Mouse (Mus musculus): ENCODE measurements around the gene Trpc1. TPM values are rescaled to one million over a fixed set of nuclear protein-coding genes. Genes with fewer than 3 reads are reported as not detected.

The Trpc1 gene
- total RNA-seq (2017) = 0.57 to 1.4 TPM (median 0.64 TPM) in 3 replicates

GRCm38 (mm10) chr9:95750037-95750511 lies at the start of gene Trpc1:
Trpc1 (minus strand) TSS chr9:95750375.
- ATAC-seq (replicated peaks; ENCODE audit: insufficient number of reproducible peaks, low FRiP score, low TSS enrichment, poor library complexity, severe bottlenecking) = 0 out of 2 replicates have a peak, but pooled peaks have one; percentile 40

DNA sequence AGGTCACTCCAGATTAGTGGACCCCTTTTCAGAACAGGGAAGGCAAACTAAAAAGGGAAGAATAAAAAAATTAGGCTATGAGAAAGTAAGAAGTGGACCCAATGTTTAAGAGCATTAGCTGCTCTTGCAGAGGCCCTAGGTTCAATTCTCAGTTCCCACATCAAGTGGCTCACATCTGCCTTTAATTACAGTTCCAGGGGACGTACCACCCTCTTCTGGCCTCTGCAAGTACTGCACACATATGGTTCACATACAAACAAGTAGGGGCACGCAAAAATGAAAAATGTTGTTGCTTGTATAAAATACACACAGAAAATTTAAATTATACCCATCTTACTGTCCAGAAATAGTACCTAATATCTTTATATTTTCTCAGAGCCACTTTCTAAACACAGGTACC lies 46.1 kb upstream of the Trpc1 start:
- no peak for ATAC-seq (replicated peaks; ENCODE audit: insufficient number of reproducible peaks, low FRiP score, low TSS enrichment, poor library complexity, severe bottlenecking)

- no peak for ATAC-seq (replicated peaks; ENCODE audit: insufficient number of reproducible peaks, low FRiP score, low TSS enrichment, poor library complexity, severe bottlenecking)
Measured at GRCm38 (mm10) chr9:95795844-95796243, 45.7 kb upstream of the Trpc1 start.

GRCm38 (mm10) chr9:95795077-95795784 lies 45.1 kb upstream of the Trpc1 start:
- ATAC-seq (replicated peaks; ENCODE audit: insufficient number of reproducible peaks, low FRiP score, low TSS enrichment, poor library complexity, severe bottlenecking) = no peak

GRCm38 (mm10) chr9:95793986-95794744 lies 44.0 kb upstream of the Trpc1 start:
- no peak for ATAC-seq (replicated peaks; ENCODE audit: insufficient number of reproducible peaks, low FRiP score, low TSS enrichment, poor library complexity, severe bottlenecking)

DNA sequence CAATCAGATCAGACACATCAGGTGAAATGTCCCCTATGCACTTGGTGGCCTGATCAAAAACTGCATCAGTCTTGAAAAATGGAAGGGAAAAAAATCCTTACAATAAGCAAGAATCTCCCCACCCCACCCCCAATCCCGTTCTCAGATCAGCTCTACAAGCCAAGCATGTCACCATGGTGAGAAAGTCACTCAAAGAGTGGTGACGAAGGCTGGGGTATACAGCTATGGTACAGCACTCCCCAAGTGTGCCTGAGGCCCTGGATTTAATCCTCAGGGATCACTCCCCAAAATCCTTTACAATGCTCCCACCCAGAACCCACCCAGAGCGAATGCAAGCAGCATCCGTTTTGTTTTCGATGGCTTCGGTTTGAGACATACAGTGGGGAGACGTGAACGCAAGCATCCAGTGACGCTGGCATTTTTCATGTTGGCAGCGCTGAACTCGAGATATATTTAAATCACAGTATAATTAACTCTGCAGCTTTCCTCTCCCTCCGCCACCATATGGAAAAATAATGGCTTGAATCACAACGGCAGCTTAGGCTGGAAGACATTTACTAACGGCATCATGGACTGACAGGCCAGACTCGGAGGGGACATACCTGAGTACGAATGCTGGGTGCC lies 34.8 kb upstream of the Trpc1 start:
- no peak for ATAC-seq (replicated peaks; ENCODE audit: insufficient number of reproducible peaks, low FRiP score, low TSS enrichment, poor library complexity, severe bottlenecking)

GRCm38 (mm10) chr9:95783646-95784293 lies 33.6 kb upstream of the Trpc1 start:
- ATAC-seq (replicated peaks; ENCODE audit: insufficient number of reproducible peaks, low FRiP score, low TSS enrichment, poor library complexity, severe bottlenecking) = no peak

GRCm38 (mm10) chr9:95771671-95772070 lies 21.5 kb upstream of the Trpc1 start:
- ATAC-seq (replicated peaks; ENCODE audit: insufficient number of reproducible peaks, low FRiP score, low TSS enrichment, poor library complexity, severe bottlenecking) = no peak

DNA sequence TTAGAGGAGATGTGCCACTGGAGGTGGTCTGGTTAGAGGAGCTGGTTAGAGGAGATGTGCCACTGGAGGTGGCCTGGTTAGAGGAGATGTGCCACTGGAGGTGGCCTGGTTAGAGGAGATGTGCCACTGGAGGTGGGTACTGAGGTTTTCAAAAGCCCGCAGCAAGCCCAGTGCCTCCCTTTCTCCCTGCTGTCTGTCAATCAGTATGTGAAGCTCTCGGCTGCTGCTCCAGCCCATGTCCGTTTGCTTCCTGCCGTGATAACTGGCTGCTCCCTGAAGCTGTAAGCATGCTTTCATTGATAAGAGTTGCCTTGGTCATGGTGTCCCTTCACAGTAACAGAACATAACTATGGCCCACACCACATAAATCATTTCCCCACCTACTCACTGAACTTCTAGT lies 13.0 kb upstream of the Trpc1 start:
- ATAC-seq (replicated peaks; ENCODE audit: insufficient number of reproducible peaks, low FRiP score, low TSS enrichment, poor library complexity, severe bottlenecking) = no peak

DNA sequence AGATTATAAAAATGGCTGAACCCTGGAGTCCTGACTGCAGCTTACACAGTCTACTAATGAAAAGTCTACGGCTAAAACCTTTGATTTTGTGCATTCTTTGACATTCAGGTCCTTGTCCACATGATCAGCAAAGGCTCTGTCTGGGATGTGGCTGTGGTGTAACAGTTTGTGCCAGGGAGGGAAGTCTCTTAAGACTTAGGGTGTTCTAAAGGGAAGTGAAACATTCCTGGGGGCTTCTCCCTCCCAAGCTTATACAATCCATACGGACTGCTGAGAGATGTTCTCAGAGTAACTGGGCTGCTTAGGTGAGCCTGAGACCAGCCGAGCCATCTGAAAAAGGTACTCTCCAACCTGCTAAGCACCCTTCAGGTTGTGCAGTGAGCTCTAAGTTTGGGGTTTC lies 12.1 kb upstream of the Trpc1 start:
- no peak for ATAC-seq (replicated peaks; ENCODE audit: insufficient number of reproducible peaks, low FRiP score, low TSS enrichment, poor library complexity, severe bottlenecking)

- no peak for ATAC-seq (replicated peaks; ENCODE audit: insufficient number of reproducible peaks, low FRiP score, low TSS enrichment, poor library complexity, severe bottlenecking)
Measured at GRCm38 (mm10) chr9:95761381-95761780, 11.2 kb upstream of the Trpc1 start.

DNA sequence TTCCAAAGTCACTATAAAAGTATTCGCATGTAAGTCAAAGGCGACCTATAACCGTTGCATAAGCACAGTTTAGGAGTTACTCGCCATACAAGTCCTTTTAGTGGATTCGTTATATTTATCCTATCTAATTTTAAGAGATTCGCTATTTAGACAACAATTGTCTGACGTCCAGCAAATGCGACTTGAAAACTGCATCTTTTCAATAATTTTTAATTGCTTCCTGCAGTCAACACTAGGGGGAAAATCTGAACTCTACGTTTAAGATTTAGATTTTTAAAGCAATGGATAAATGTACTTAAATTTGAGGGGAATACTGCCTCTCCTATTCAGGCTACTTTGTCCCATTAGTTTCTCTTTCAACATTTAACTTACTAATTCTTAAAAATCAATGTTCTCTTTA lies 571 bp upstream of the Trpc1 start:
- ATAC-seq (replicated peaks; ENCODE audit: insufficient number of reproducible peaks, low FRiP score, low TSS enrichment, poor library complexity, severe bottlenecking) = no peak

- ATAC-seq (replicated peaks; ENCODE audit: insufficient number of reproducible peaks, low FRiP score, low TSS enrichment, poor library complexity, severe bottlenecking) = no peak
Measured at GRCm38 (mm10) chr9:95749461-95749928, 680 bp downstream of the Trpc1 start.

- no peak for ATAC-seq (replicated peaks; ENCODE audit: insufficient number of reproducible peaks, low FRiP score, low TSS enrichment, poor library complexity, severe bottlenecking)
Measured at GRCm38 (mm10) chr9:95747298-95747697, 2.9 kb downstream of the Trpc1 start.

GRCm38 (mm10) chr9:95744845-95745613 lies 5.1 kb downstream of the Trpc1 start:
- no peak for ATAC-seq (replicated peaks; ENCODE audit: insufficient number of reproducible peaks, low FRiP score, low TSS enrichment, poor library complexity, severe bottlenecking)

- ATAC-seq (replicated peaks; ENCODE audit: insufficient number of reproducible peaks, low FRiP score, low TSS enrichment, poor library complexity, severe bottlenecking) = no peak
Measured at GRCm38 (mm10) chr9:95736238-95736637, 13.9 kb downstream of the Trpc1 start.

DNA sequence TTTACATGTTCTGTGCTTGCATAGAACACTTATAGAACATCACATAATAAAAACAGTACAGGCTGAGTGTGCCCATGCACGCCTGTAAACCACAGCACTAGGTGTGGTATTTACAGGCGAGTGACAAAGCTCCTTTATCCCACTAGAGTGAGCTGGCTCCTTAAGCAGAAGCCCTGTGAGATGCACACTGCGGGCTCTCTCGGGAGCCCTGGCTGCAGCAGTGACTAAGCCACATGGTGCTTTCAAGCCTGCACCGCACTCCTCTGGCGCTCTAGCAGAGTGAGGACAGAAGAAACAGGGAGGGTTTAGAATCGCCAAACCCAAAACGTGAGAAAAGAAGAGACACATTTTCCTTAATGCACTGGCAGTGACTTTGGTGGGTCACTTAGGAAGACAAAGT lies 37.6 kb downstream of the Trpc1 start:
- ATAC-seq (replicated peaks; ENCODE audit: insufficient number of reproducible peaks, low FRiP score, low TSS enrichment, poor library complexity, severe bottlenecking) = no peak

DNA sequence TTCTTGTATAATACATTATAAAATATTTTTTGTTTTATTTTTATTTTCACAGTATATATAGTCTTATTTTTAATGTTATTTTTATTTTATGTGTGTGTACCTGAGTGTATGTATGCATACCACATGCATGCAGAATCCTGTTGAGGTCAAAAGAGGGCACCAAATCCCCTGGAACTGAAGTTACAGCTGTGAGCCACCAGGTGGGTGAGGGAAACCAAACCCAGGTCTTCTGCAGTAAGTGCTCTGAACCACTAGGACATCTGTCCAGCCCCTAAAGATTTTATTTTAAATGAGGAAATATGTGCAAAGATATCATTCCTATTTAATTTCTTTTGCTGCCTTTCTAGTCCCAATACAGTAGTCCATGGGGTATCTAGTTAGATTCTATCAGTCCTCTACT lies 41.2 kb downstream of the Trpc1 start:
- ATAC-seq (replicated peaks; ENCODE audit: insufficient number of reproducible peaks, low FRiP score, low TSS enrichment, poor library complexity, severe bottlenecking) = no peak

Measured in monocyte, adult 5-6 weeks (primary cell).